Comparison of ENCODE assay signal across 8 mouse cellular contexts in the genomic region with DNA sequence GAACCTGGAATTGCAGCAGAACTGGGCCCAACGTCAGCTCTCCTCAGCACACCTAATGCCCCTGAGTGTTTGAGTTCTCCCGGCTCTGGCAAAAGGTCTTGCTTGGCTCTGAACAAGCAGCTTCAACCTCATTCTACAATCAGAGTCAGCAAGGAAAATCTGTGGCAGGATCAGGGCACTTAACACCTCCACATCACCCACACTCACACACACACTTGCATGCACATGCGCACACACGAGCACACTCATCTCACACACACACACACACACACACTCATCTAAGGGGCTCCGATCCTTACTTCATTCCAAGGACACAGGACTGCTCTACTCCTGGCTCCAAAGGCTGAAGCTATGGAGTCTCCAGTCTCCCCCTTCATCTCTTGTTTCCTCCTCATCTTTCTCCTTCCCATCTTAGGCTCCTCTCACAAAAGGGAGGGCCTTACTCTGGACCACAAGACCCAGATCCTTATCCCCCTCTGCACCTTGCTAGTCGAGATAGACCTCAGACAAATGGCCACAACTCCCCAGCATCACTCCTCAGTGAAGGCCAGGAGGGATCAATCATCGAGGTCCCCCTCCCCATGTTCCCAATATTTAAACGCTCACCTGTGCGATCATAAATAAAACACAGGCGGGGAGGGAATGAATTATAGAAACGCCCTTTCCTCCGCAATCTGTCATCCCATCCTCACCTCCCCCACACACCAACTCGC. TPM values are rescaled to one million over a fixed set of nuclear protein-coding genes. Genes with fewer than 3 reads are reported as not detected.
DNase-seq lines count a peak whose midpoint lies in the region; ATAC-seq and TF ChIP-seq lines count a peak whose summit lies in the region.

No protein-coding gene starts in this region.

- H3K9me3 ChIP-seq in forebrain, postnatal 0 days (ENCODE audit: low read length), result no peaks in the 10 kb centered on the region
- 0 out of 2 replicates have a peak, but pooled peaks cover 3% of the 10 kb centered on the region for H3K9me3 ChIP-seq in midbrain, embryonic 12.5 days

- no peak for TF ChIP-seq POLR2A in brain, embryonic 14.5 days (IDR thresholded peaks at IDR 0.05; ENCODE audit: borderline replicate concordance, extremely low read depth, insufficient read depth, insufficient read length, poor library complexity, severe bottlenecking)

- no peak for TF ChIP-seq CTCF in brain, embryonic 14.5 days (IDR thresholded peaks at IDR 0.05; ENCODE audit: borderline replicate concordance, extremely low read depth, insufficient read depth, insufficient read length)
- no peak for TF ChIP-seq CTCF in forebrain, postnatal 0 days (IDR thresholded peaks at IDR 0.05; ENCODE audit: low read depth)

- H3K4me1 ChIP-seq in forebrain, postnatal 0 days (ENCODE audit: insufficient read depth), result peaks cover 23% of the 10 kb centered on the region
- peaks cover 20% of the 10 kb centered on the region for H3K4me1 ChIP-seq in midbrain, embryonic 12.5 days

- no peaks in the 10 kb centered on the region for H3K36me3 ChIP-seq in forebrain, postnatal 0 days (ENCODE audit: insufficient read depth)
- H3K36me3 ChIP-seq in midbrain, embryonic 12.5 days, result no peaks in the 10 kb centered on the region

- 67% methylated on average over 13 of the region's 13 CpGs for WGBS in forebrain, postnatal 0 days
- 82% methylated on average over 13 of the region's 13 CpGs for WGBS in midbrain, embryonic 12.5 days

- H3K27ac ChIP-seq in forebrain, postnatal 0 days (ENCODE audit: low read depth, low read length), result peak overlapping the region; percentile 15; the same call in 1 of the 2 replicates
- H3K27ac ChIP-seq in midbrain, embryonic 12.5 days (replicated peaks), result no peak overlapping the region

- peak overlapping the region; percentile 92 for H3K4me3 ChIP-seq in forebrain, postnatal 0 days (ENCODE audit: low read depth, low read length)
- H3K4me3 ChIP-seq in midbrain, embryonic 12.5 days, result no peak overlapping the region

- no peak for ATAC-seq in forebrain, postnatal 0 days
- no peak for ATAC-seq in midbrain, embryonic 12.5 days (ENCODE audit: low FRiP score, low read depth)
- ATAC-seq in activated CD4-positive, CD25-positive, alpha-beta regulatory T cell, adult 4 months, result no peak

- peak; percentile 34 for DNase-seq in layer of hippocampus, adult 11-12 months (ENCODE audit: low spot score)
- DNase-seq in layer of hippocampus, postnatal 36 days, result no peak
- DNase-seq in brain, embryonic 14.5 days (ENCODE audit: low read depth), result peak; percentile 17
- no peak for DNase-seq in forebrain, postnatal 0 days
- DNase-seq in spleen, adult 18-20 months, result no peak
- no peak for DNase-seq in gastrocnemius, postnatal 25 days

- peak overlapping the region; percentile 73 for H3K4me2 ChIP-seq in forebrain, postnatal 0 days (ENCODE audit: low read depth)
- H3K4me2 ChIP-seq in midbrain, embryonic 12.5 days (replicated peaks), result peak overlapping the region; percentile 19; the same call in 1 of the 2 replicates

- H3K9ac ChIP-seq in forebrain, postnatal 0 days, result peak overlapping the region; percentile 37
- H3K9ac ChIP-seq in midbrain, embryonic 12.5 days (replicated peaks), result 0 out of 2 replicates have a peak overlapping the region, but pooled peaks have one; percentile 1

- H3K27me3 ChIP-seq in forebrain, postnatal 0 days (ENCODE audit: insufficient read depth, low read length), result no peaks in the 10 kb centered on the region
- H3K27me3 ChIP-seq in midbrain, embryonic 12.5 days, result no peaks in the 10 kb centered on the region

RNA-seq across cellular contexts. Expression of gene Sorbs1, which starts 3.0 kb away (rescaled TPM):
- 100 to 1,000 TPM; 195 to 227 TPM for total RNA-seq in layer of hippocampus, postnatal 36 days (2021)
- 63.5 and 66.4 TPM in 2 replicates for polyA plus RNA-seq in brain, embryonic 14.5 days (2012; rRNA removed)
- total RNA-seq in forebrain, postnatal 0 days (2014; rRNA removed), result 51.8 and 54.4 TPM in 2 replicates
- 46.8 and 74.9 TPM in 2 replicates for polyA plus RNA-seq in forebrain, postnatal 0 days (2015; fragmentation: Nextera tagmentation; extraction: Ambion mirVana)
- polyA plus RNA-seq in midbrain, embryonic 12.5 days (2016; fragmentation: Nextera tagmentation; extraction: Ambion mirVana), result 62.1 and 79.4 TPM in 2 replicates
- 10 to 100 TPM; 14.0 to 15.7 TPM for polyA plus RNA-seq in activated CD4-positive, CD25-positive, alpha-beta regulatory T cell, adult 4 months (2017; shearing (Covaris generic))
- 100 to 1,000 TPM; 124 to 147 TPM for total RNA-seq in gastrocnemius, postnatal 25 days (2021)

Comparison
In these comparisons a context has a peak if more than half of its experiments do, and no peak if none do; other contexts are left out.
1. DNase-seq: peak in layer of hippocampus, adult 11-12 months (single experiment) and brain, embryonic 14.5 days (single experiment); none in layer of hippocampus, postnatal 36 days (0 of 2), forebrain, postnatal 0 days (single experiment), spleen, adult 18-20 months (0 of 2) and gastrocnemius, postnatal 25 days (single experiment).